Mouse (Mus musculus) CH12.LX (cell line): ENCODE results near the gene Ptbp1. TPM values are rescaled to one million over a fixed set of nuclear protein-coding genes. Genes with fewer than 3 reads are reported as not detected.

Experiments used
- DNase-seq: peaks from one replicate; pipeline ENCODE4 v3.0.0-alpha.2; 2013; ENCODE audit errors: extremely low read depth
- H3K27ac ChIP-seq: 2 replicates; pipeline ENCODE4 v1.5.1; 2012; ENCODE audit warnings: low read depth, mild to moderate bottlenecking, control low read depth, moderate library complexity; ENCODE audit not compliant: insufficient read depth
- H3K27me3 ChIP-seq: replicated peaks from 2 replicates; pipeline ENCODE3; 2012; ENCODE audit warnings: inconsistent platforms
- H3K36me3 ChIP-seq, 2 experiments: replicated peaks in 1 of 2; 2 replicates each; pipeline versions ENCODE3 to v1.6.1; 2012; ENCODE audit warnings: inconsistent platforms in 1 of 2, low read length in 1 of 2, mild to moderate bottlenecking in 1 of 2, mixed read lengths in 1 of 2, moderate library complexity in 1 of 2; ENCODE audit not compliant: control insufficient read depth in 1 of 2, insufficient read depth in 1 of 2
- H3K4me1 ChIP-seq, 2 experiments: 2 replicates each; pipeline ENCODE4 v1.6.1; 2012; ENCODE audit warnings: inconsistent platforms in 1 of 2, moderate library complexity in 1 of 2; ENCODE audit not compliant: insufficient read depth in 2 of 2, control insufficient read depth in 1 of 2
- H3K4me2 ChIP-seq: 2 replicates; pipeline ENCODE4 v1.6.1; 2012; ENCODE audit warnings: low read depth, mild to moderate bottlenecking, control low read depth; ENCODE audit not compliant: poor library complexity, insufficient read depth, severe bottlenecking
- H3K4me3 ChIP-seq, 3 experiments: fragments of 150-350 bp in 1 of 3; sonication (generic) in 1 of 3; replicated peaks in 1 of 3; 2 replicates each; pipeline versions ENCODE3 to v1.5.1; 2011 to 2012; ENCODE audit warnings: low read depth in 2 of 3, low read length in 2 of 3, mild to moderate bottlenecking in 2 of 3, moderate library complexity in 2 of 3, control low read depth in 1 of 3, improper control_type of control experiment in 1 of 3, inconsistent platforms in 1 of 3, mixed read lengths in 1 of 3; ENCODE audit not compliant: poor library complexity in 1 of 3
- H3K79me2 ChIP-seq: replicated peaks from 2 replicates; pipeline ENCODE4 v1.6.1; 2012; ENCODE audit warnings: mild to moderate bottlenecking, moderate library complexity; ENCODE audit not compliant: control insufficient read depth, poor library complexity, insufficient read depth, severe bottlenecking; ENCODE audit errors: extremely low read depth
- H3K9ac ChIP-seq: 2 replicates; pipeline ENCODE4 v1.6.1; 2012; ENCODE audit warnings: low read depth, mild to moderate bottlenecking, control low read depth, moderate library complexity; ENCODE audit not compliant: insufficient read depth
- H3K9me3 ChIP-seq: replicated peaks from 2 replicates; pipeline ENCODE3; 2012; ENCODE audit warnings: low read length, inconsistent platforms, mixed read lengths
- CHD2 ChIP-seq: IDR thresholded peaks from 2 replicates; pipeline ENCODE4 v1.6.1; 2011; ENCODE audit warnings: low read length, improper control_type of control experiment
- ELF1 ChIP-seq: IDR thresholded peaks from 2 replicates; pipeline ENCODE4 v1.6.1; 2014; ENCODE audit warnings: low read depth, mild to moderate bottlenecking, inconsistent platforms, low read length, improper control_type of control experiment
- ETS1 ChIP-seq: conservative IDR thresholded peaks from 2 replicates; pipeline ENCODE4 v1.6.1; 2012; ENCODE audit warnings: low read depth, mild to moderate bottlenecking, inconsistent platforms, low read length, improper control_type of control experiment, moderate library complexity
- HCFC1 ChIP-seq: IDR thresholded peaks from 2 replicates; pipeline ENCODE4 v1.6.1; 2012; ENCODE audit warnings: low read depth, mild to moderate bottlenecking, inconsistent platforms, low read length, improper control_type of control experiment
- JUND ChIP-seq: conservative IDR thresholded peaks from 2 replicates; pipeline ENCODE4 v1.6.1; 2011; ENCODE audit warnings: low read depth, low read length, improper control_type of control experiment
- KAT2A ChIP-seq: IDR thresholded peaks from 2 replicates; pipeline ENCODE4 v1.6.1; 2012; ENCODE audit warnings: low read length, improper control_type of control experiment, inconsistent platforms; ENCODE audit not compliant: insufficient replicate concordance
- MAFK ChIP-seq: IDR thresholded peaks from 2 replicates; pipeline ENCODE4 v1.6.1; 2011; ENCODE audit warnings: low read length, improper control_type of control experiment; ENCODE audit not compliant: insufficient replicate concordance
- MAZ ChIP-seq: IDR thresholded peaks from 2 replicates; pipeline ENCODE4 v1.6.1; 2012; ENCODE audit warnings: low read depth, mild to moderate bottlenecking, inconsistent platforms, low read length, improper control_type of control experiment, moderate library complexity
- MEF2A ChIP-seq: IDR thresholded peaks from 2 replicates; pipeline ENCODE4 v1.6.1; 2014; ENCODE audit warnings: low read depth, mild to moderate bottlenecking, inconsistent platforms, low read length, improper control_type of control experiment, borderline replicate concordance
- MYC ChIP-seq: IDR thresholded peaks from 2 replicates; pipeline ENCODE4 v1.6.1; 2011; ENCODE audit warnings: low read depth, mild to moderate bottlenecking, improper control_type of control experiment, low read length
- NELFE ChIP-seq: IDR thresholded peaks from 2 replicates; pipeline ENCODE4 v1.6.1; 2011; ENCODE audit warnings: low read depth, low read length, improper control_type of control experiment
- RAD21 ChIP-seq: IDR thresholded peaks from 2 replicates; pipeline ENCODE4 v1.6.1; 2011; ENCODE audit warnings: low read depth, mild to moderate bottlenecking, low read length, improper control_type of control experiment, moderate library complexity
- RCOR1 ChIP-seq: conservative IDR thresholded peaks from 2 replicates; pipeline ENCODE4 v1.6.1; 2012; ENCODE audit warnings: low read depth, mild to moderate bottlenecking, inconsistent platforms, low read length, improper control_type of control experiment
- SIN3A ChIP-seq: IDR thresholded peaks from 2 replicates; pipeline ENCODE4 v1.6.1; 2012; ENCODE audit warnings: low read length, improper control_type of control experiment, inconsistent platforms
- SMC3 ChIP-seq: IDR thresholded peaks from 2 replicates; pipeline ENCODE4 v1.6.1; 2011; ENCODE audit warnings: low read depth, low read length, improper control_type of control experiment
- TCF12 ChIP-seq: IDR thresholded peaks from 2 replicates; pipeline ENCODE4 v1.6.1; 2014; ENCODE audit warnings: low read depth, mild to moderate bottlenecking, inconsistent platforms, low read length, improper control_type of control experiment
- UBTF ChIP-seq: IDR thresholded peaks from 2 replicates; pipeline ENCODE4 v1.6.1; 2012; ENCODE audit warnings: low read depth, mild to moderate bottlenecking, inconsistent platforms, low read length, improper control_type of control experiment, moderate library complexity
- USF1 ChIP-seq: IDR thresholded peaks from 2 replicates; pipeline ENCODE4 v1.6.1; 2014; ENCODE audit warnings: low read depth, mild to moderate bottlenecking, inconsistent platforms, low read length, improper control_type of control experiment
- ZC3H11A ChIP-seq: IDR thresholded peaks from 2 replicates; pipeline ENCODE4 v1.6.1; 2012; ENCODE audit warnings: low read depth, mild to moderate bottlenecking, inconsistent platforms, low read length, improper control_type of control experiment
- ZKSCAN1 ChIP-seq: IDR thresholded peaks from 2 replicates; pipeline ENCODE4 v1.6.1; 2012; ENCODE audit warnings: low read depth, inconsistent platforms, low read length, improper control_type of control experiment, borderline replicate concordance
- ZMIZ1 ChIP-seq: IDR thresholded peaks from 2 replicates; pipeline ENCODE4 v1.6.1; 2012; ENCODE audit warnings: low read depth, mild to moderate bottlenecking, inconsistent platforms, low read length, improper control_type of control experiment
- ZNF384 ChIP-seq: IDR thresholded peaks from 2 replicates; pipeline ENCODE4 v1.6.1; 2012; ENCODE audit warnings: low read depth, low read length, improper control_type of control experiment, inconsistent platforms
- dilution Hi-C: fragments of 300-500 bp; cut with MboI; formaldehyde crosslinking; loops from 2 replicates; pipeline ENCODE4 v1.14.3; 2020; ENCODE audit warnings: low sequenced_read_pairs; ENCODE audit not compliant: extremely low pct_unique_long_range_greater_than_20kb, extremely low pct_ligation_motif_present
- in situ Hi-C: fragments of 300-500 bp; cut with MboI; formaldehyde crosslinking; loops from 3 replicates; pipeline ENCODE4 v1.14.3; 2019; ENCODE audit warnings: low sequenced_read_pairs, low pct_ligation_motif_present, low pct_unique_long_range_greater_than_20kb, mixed read lengths
- polyA plus RNA-seq: library from polyadenylated mRNA; unstranded; fragments of >175 nt; gene quantifications from 2 replicates; pipeline ENCODE4 v1.2.1, GENCODE M21; 2012; ENCODE audit warnings: low read depth; ENCODE audit not compliant: insufficient read length
- total RNA-seq, 2 experiments: library from RNA; depleted of rRNA; stranded (reverse); fragments of 300-350 nt in 1 of 2; fragments of >200 nt in 1 of 2; gene quantifications; 2 replicates each; pipeline ENCODE4 v1.2.3; 2012 to 2014

Ptbp1 gene
- total and polyA plus RNA-seq, 3 experiments: 252 to 497 (median 284) TPM

GRCm38 (mm10) chr10:79856280-79856679, 2.1 kb downstream of the Ptbp1 start (continued):
- TF ChIP-seq UBTF: no peak
- no peak for TF ChIP-seq ZMIZ1
- no peak for TF ChIP-seq JUND
- TF ChIP-seq SMC3: no peak
- TF ChIP-seq MAZ: no peak

- DNase-seq: no peak
- H3K9ac ChIP-seq: peak overlapping the region; percentile 99
- H3K9me3 ChIP-seq: no peaks in the 10 kb centered on the region
- no peak for TF ChIP-seq RCOR1
- 0 out of 2 replicates have a peak, but pooled peaks have one; percentile 37 for TF ChIP-seq SIN3A
- peaks cover 57 to 61% of the 10 kb centered on the region in 2 experiments for H3K36me3 ChIP-seq
- no peak overlapping the region for H3K27ac ChIP-seq
- peak overlapping the region; percentile 90 to 100 (median 100) for H3K4me3 ChIP-seq
- no peaks in the 10 kb centered on the region for H3K27me3 ChIP-seq
- dilution Hi-C loops: no loop called here
- H3K4me2 ChIP-seq: peak overlapping the region; percentile 53
- peaks cover 59% of the 10 kb centered on the region for H3K79me2 ChIP-seq
- peaks cover 11 to 36% of the 10 kb centered on the region in 2 experiments for H3K4me1 ChIP-seq
- in situ Hi-C loops: no loop called here
Measured at GRCm38 (mm10) chr10:79856704-79857451, 2.7 kb downstream of the Ptbp1 start.

- H3K4me1 ChIP-seq: peaks cover 11 to 31% of the 10 kb centered on the region in 2 experiments
Measured at GRCm38 (mm10) chr10:79857452-79857811, 3.2 kb downstream of the Ptbp1 start.

GRCm38 (mm10) chr10:79857894-79858293, 3.7 kb downstream of the Ptbp1 start:
- H3K27ac ChIP-seq: no peak overlapping the region
- in situ Hi-C loops: no loop called here
- H3K36me3 ChIP-seq: peaks cover 67 to 71% of the 10 kb centered on the region in 2 experiments
- peak overlapping the region; percentile 53; the same call in 1 of the 2 replicates for H3K4me2 ChIP-seq
- dilution Hi-C loops: no loop called here
- no peaks in the 10 kb centered on the region for H3K27me3 ChIP-seq
- DNase-seq: no peak
- H3K9ac ChIP-seq: no peak overlapping the region
- no peaks in the 10 kb centered on the region for H3K9me3 ChIP-seq
- H3K79me2 ChIP-seq: peaks cover 61% of the 10 kb centered on the region
- peaks cover 11 to 26% of the 10 kb centered on the region in 2 experiments for H3K4me1 ChIP-seq
- H3K4me3 ChIP-seq: peak overlapping the region in 1 of 3 experiments; percentile 100
- no peak for TF ChIP-seq CHD2
- no peak for TF ChIP-seq TCF12
- no peak for TF ChIP-seq HCFC1
- no peak for TF ChIP-seq ZNF384
- TF ChIP-seq MAFK: no peak
- TF ChIP-seq ELF1: no peak
- TF ChIP-seq KAT2A: no peak
- TF ChIP-seq MYC: no peak
- TF ChIP-seq USF1: no peak
- no peak for TF ChIP-seq MEF2A
- TF ChIP-seq RAD21: no peak
- no peak for TF ChIP-seq ZC3H11A
- TF ChIP-seq NELFE: no peak
- TF ChIP-seq SMC3: no peak
- no peak for TF ChIP-seq MAZ
- no peak for TF ChIP-seq ZKSCAN1
- TF ChIP-seq UBTF: no peak

More at GRCm38 (mm10) chr10:79857452-79857811, 3.2 kb downstream of the Ptbp1 start:
- Histone ChIP-seq H3K79me2 (peaks cover 61% of the 10 kb centered on the region), H3K36me3 (peaks cover 62 to 66% of the 10 kb centered on the region in 2 experiments), H3K27ac (no peak overlapping the region), H3K4me3 (peak overlapping the region in 2 of 3 experiments; percentile 90 to 100), H3K27me3 (no peaks in the 10 kb centered on the region)
- no peak for TF ChIP-seq ETS1
- TF ChIP-seq SIN3A: peak; percentile 30; the same call in 1 of the 2 replicates
- TF ChIP-seq, all 38 proteins: peak for 1
- dilution Hi-C loops (no loop called here), in situ Hi-C loops (no loop called here)
- no peak for DNase-seq
- Histone ChIP-seq H3K9me3 (no peaks in the 10 kb centered on the region), H3K4me2 (peak overlapping the region; percentile 53), H3K9ac (no peak overlapping the region; the same call in none of the 2 replicates)
